Mouse (Mus musculus) small intestine, adult 2 months (tissue): ENCODE measurements around the gene Sgsm1. TPM values are rescaled to one million over a fixed set of nuclear protein-coding genes. Genes with fewer than 3 reads are reported as not detected.

ENCODE experiments used
- H3K27ac ChIP-seq: fragments of 200-500 bp; 2 replicates; pipeline ENCODE4 v1.5.1; 2012; ENCODE audit warnings: low read depth, low read length, control low read depth, inconsistent platforms; ENCODE audit not compliant: insufficient read depth
- H3K27me3 ChIP-seq: fragments of 200-500 bp; 2 replicates; pipeline ENCODE4 v1.6.1; 2012; ENCODE audit warnings: mild to moderate bottlenecking, moderate library complexity, low read length, inconsistent platforms; ENCODE audit not compliant: control insufficient read depth, insufficient read depth
- H3K36me3 ChIP-seq: fragments of 200-500 bp; 2 replicates; pipeline ENCODE4 v1.6.1; 2012; ENCODE audit warnings: mild to moderate bottlenecking, low read length, control low read depth, inconsistent platforms; ENCODE audit not compliant: control insufficient read depth, insufficient read depth
- H3K4me1 ChIP-seq: fragments of 200-500 bp; 2 replicates; pipeline ENCODE4 v1.6.1; 2012; ENCODE audit warnings: low read length, inconsistent platforms, mixed read lengths; ENCODE audit not compliant: control insufficient read depth, insufficient read depth, insufficient read length
- H3K4me3 ChIP-seq: fragments of 200-500 bp; 2 replicates; pipeline ENCODE4 v1.5.1; 2012; ENCODE audit warnings: low read depth, mild to moderate bottlenecking, control low read depth, inconsistent platforms, low read length, moderate library complexity
- CTCF ChIP-seq: fragments of 200-500 bp; IDR thresholded peaks from 2 replicates; pipeline ENCODE4 v1.5.1; 2012; ENCODE audit warnings: low read depth, mild to moderate bottlenecking, control low read depth, inconsistent platforms, low read length, moderate library complexity, mixed read lengths; ENCODE audit not compliant: insufficient replicate concordance, insufficient read length; ENCODE audit errors: extremely low read depth
- POLR2A ChIP-seq: fragments of 200-500 bp; IDR thresholded peaks from 2 replicates; pipeline ENCODE4 v1.6.1; 2012; ENCODE audit warnings: low read depth, mild to moderate bottlenecking, control low read depth, inconsistent platforms, low read length, moderate library complexity
- WGBS: fragments of 180-500 bp; shearing (Covaris S2); methylation state at CpG from one replicate; pipeline ENCODE4 v1.1.7; 2018; 5-methylcytosine and 5-hydroxymethylcytosine counted together
- polyA plus RNA-seq: library from polyadenylated mRNA; depleted of rRNA; stranded (reverse); fragments of >200 nt; gene quantifications from 2 replicates; pipeline ENCODE4 v1.2.3, GENCODE M21; 2012

The Sgsm1 gene
- polyA plus RNA-seq, 1 experiment, result 4.8 TPM

GRCm38 (mm10) chr5:113286048-113286447 is 24.5 kb downstream of the Sgsm1 start:
- H3K4me3 ChIP-seq, result no peak overlapping the region
- TF ChIP-seq CTCF (no peak), POLR2A (no peak)
- 74% methylated on average over 11 of the region's 11 CpGs for WGBS
- no peaks in the 10 kb centered on the region for H3K36me3 ChIP-seq
- H3K27ac ChIP-seq, result no peak overlapping the region
- H3K4me1 ChIP-seq, result peaks cover 3% of the 10 kb centered on the region; the same call in 1 of the 2 replicates
- peaks cover 9% of the 10 kb centered on the region; the same call in 1 of the 2 replicates for H3K27me3 ChIP-seq

- H3K4me3 ChIP-seq, result no peak overlapping the region
- TF ChIP-seq POLR2A (no peak), CTCF (no peak)
- no peaks in the 10 kb centered on the region for H3K36me3 ChIP-seq
- H3K27me3 ChIP-seq, result peaks cover 9% of the 10 kb centered on the region; the same call in 1 of the 2 replicates
- WGBS, result 70% methylated on average over 16 of the region's 16 CpGs
- no peak overlapping the region for H3K27ac ChIP-seq
- peaks cover 3% of the 10 kb centered on the region; the same call in 1 of the 2 replicates for H3K4me1 ChIP-seq
Observed at GRCm38 (mm10) chr5:113285541-113285940, 25.0 kb downstream of the Sgsm1 start.

- 58% methylated on average over 2 of the region's 2 CpGs for WGBS
- Histone ChIP-seq H3K4me3 (no peak overlapping the region), H3K36me3 (no peaks in the 10 kb centered on the region), H3K27me3 (peaks cover 9% of the 10 kb centered on the region; the same call in 1 of the 2 replicates), H3K27ac (no peak overlapping the region), H3K4me1 (peaks cover 3% of the 10 kb centered on the region; the same call in 1 of the 2 replicates)
- TF ChIP-seq CTCF (no peak), POLR2A (no peak)
Observed at GRCm38 (mm10) chr5:113283726-113284125, 26.9 kb downstream of the Sgsm1 start.

GRCm38 (mm10) chr5:113281557-113281956 is 29.0 kb downstream of the Sgsm1 start:
- Histone ChIP-seq H3K4me1 (no peaks in the 10 kb centered on the region), H3K27me3 (no peaks in the 10 kb centered on the region), H3K27ac (no peak overlapping the region), H3K4me3 (no peak overlapping the region), H3K36me3 (no peaks in the 10 kb centered on the region)
- WGBS, result 92% methylated on average over 7 of the region's 7 CpGs
- TF ChIP-seq CTCF (no peak), POLR2A (no peak)

- Histone ChIP-seq H3K4me3 (peak overlapping the region; percentile 55), H3K36me3 (no peaks in the 10 kb centered on the region), H3K4me1 (no peaks in the 10 kb centered on the region), H3K27me3 (no peaks in the 10 kb centered on the region), H3K27ac (no peak overlapping the region)
- TF ChIP-seq POLR2A (no peak), CTCF (no peak)
- WGBS, result 32% methylated on average over 15 of the region's 15 CpGs
Observed at GRCm38 (mm10) chr5:113280138-113280856, 30.3 kb downstream of the Sgsm1 start.

GRCm38 (mm10) chr5:113275839-113276238 is 34.7 kb downstream of the Sgsm1 start:
- Histone ChIP-seq H3K27ac (no peak overlapping the region), H3K27me3 (no peaks in the 10 kb centered on the region), H3K36me3 (no peaks in the 10 kb centered on the region), H3K4me1 (no peaks in the 10 kb centered on the region; the same call in 1 of the 2 replicates), H3K4me3 (no peak overlapping the region)
- TF ChIP-seq CTCF (no peak), POLR2A (no peak)
- 74% methylated on average over 10 of the region's 10 CpGs for WGBS

- TF ChIP-seq POLR2A (no peak), CTCF (no peak)
- Histone ChIP-seq H3K27ac (peak overlapping the region; percentile 10; the same call in 1 of the 2 replicates), H3K4me1 (peaks cover under 1% of the 10 kb centered on the region; the same call in 1 of the 2 replicates), H3K27me3 (no peaks in the 10 kb centered on the region), H3K36me3 (no peaks in the 10 kb centered on the region), H3K4me3 (no peak overlapping the region)
- 29% methylated on average over 11 of the region's 11 CpGs for WGBS
Observed at GRCm38 (mm10) chr5:113271207-113271811, 39.3 kb downstream of the Sgsm1 start.
